Mouse (Mus musculus) left cerebral cortex, postnatal 36 days (tissue): ENCODE data around the gene Zfp3. TPM values are rescaled to one million over a fixed set of nuclear protein-coding genes. Genes with fewer than 3 reads are reported as not detected.

ENCODE experiments used
- microRNA-seq: library from miRNA; unstranded; fragments of <30 nt; microRNA quantifications from one replicate; pipeline ENCODE4 v1.2.0, GENCODE M21; 2022
- total RNA-seq, 2 experiments: library from RNA; stranded (reverse); gene quantifications; 2 replicates each; pipeline ENCODE4 v1.2.3; 2021

Zfp3 gene
- total RNA-seq, 2 experiments from 2014 or later = 17.3 to 21.7 TPM

Small RNA genes within 50 kb of the gene (microRNA-seq; reads per million reads assigned to microRNA genes)
- not detected for gene Gm22760

Other genes with a start within 250 kb of the Zfp3 start
- not detected for gene Vmo1, start 249.6 kb upstream of the Zfp3 start, total RNA-seq
- not detected for gene Gltpd2, start 245.0 kb upstream of the Zfp3 start, total RNA-seq
- gene Psmb6, start 238.8 kb upstream of the Zfp3 start, total RNA-seq = 100 to 1,000 TPM; 164 to 187 TPM
- gene Gm40193, start 231.3 kb upstream of the Zfp3 start, total RNA-seq = not detected
- 10 to 100 TPM; 14.5 to 20.7 TPM for gene Pld2, start 224.1 kb upstream of the Zfp3 start, total RNA-seq
- gene Mink1, start 201.3 kb upstream of the Zfp3 start, total RNA-seq = 100 to 1,000 TPM; 380 to 465 TPM
- gene 4930544D05Rik, start 148.4 kb upstream of the Zfp3 start, total RNA-seq = not detected
- gene Chrne, start 145.0 kb upstream of the Zfp3 start, total RNA-seq = not detected
- not detected for gene Gp1ba, start 125.1 kb upstream of the Zfp3 start, total RNA-seq
- 10 to 100 TPM; 78.6 to 87.8 TPM for gene Rnf167, start 117.0 kb upstream of the Zfp3 start, total RNA-seq
- 100 to 1,000 TPM; 113 to 125 TPM for gene Slc25a11, start 116.7 kb upstream of the Zfp3 start, total RNA-seq
- gene Pfn1, start 109.6 kb upstream of the Zfp3 start, total RNA-seq = 100 to 1,000 TPM; 217 to 244 TPM
- 1 to 10 TPM; 9.5 to 9.6 TPM for gene Eno3, start 107.0 kb upstream of the Zfp3 start, total RNA-seq
- 10 to 100 TPM; 52.5 to 57.8 TPM for gene Spag7, start 94.8 kb upstream of the Zfp3 start, total RNA-seq
- 100 to 1,000 TPM; 232 to 256 TPM for gene Camta2, start 76.1 kb upstream of the Zfp3 start, total RNA-seq
- 1 to 10 TPM; 1.8 to 1.9 TPM for gene Inca1, start 64.1 kb upstream of the Zfp3 start, total RNA-seq
- 10 to 100 TPM; 58.9 to 59.3 TPM for gene Kif1c, start 63.7 kb upstream of the Zfp3 start, total RNA-seq
- not detected for gene Scimp, start 48.4 kb downstream of the Zfp3 start, total RNA-seq
- gene Rabep1, start 80.6 kb downstream of the Zfp3 start, total RNA-seq = 100 to 1,000 TPM; 124 to 125 TPM
- gene Nup88, start 205.8 kb downstream of the Zfp3 start, total RNA-seq = 10 to 100 TPM; 50.8 to 53.3 TPM
- 10 to 100 TPM; 32.4 to 49.1 TPM for gene Rpain, start 206.0 kb downstream of the Zfp3 start, total RNA-seq
- gene C1qbp, start 218.8 kb downstream of the Zfp3 start, total RNA-seq = 10 to 100 TPM; 87.4 to 91.5 TPM
- gene Dhx33, start 240.2 kb downstream of the Zfp3 start, total RNA-seq = 10 to 100 TPM; 25.6 to 28.9 TPM